Mouse (Mus musculus) kidney, embryonic 16.5 days (tissue): ENCODE data around the gene Cenpp. TPM values are rescaled to one million over a fixed set of nuclear protein-coding genes. Genes with fewer than 3 reads are reported as not detected.

ENCODE experiments used
- ATAC-seq: fragments of 200-750 bp; cut with Nextera tagmentation; 2 replicates; pipeline ENCODE4 v1.8.0; 2017; ENCODE audit warnings: moderate TSS enrichment; ENCODE audit not compliant: low FRiP score, low TSS enrichment
- H3K27ac ChIP-seq: fragments of 300-500 bp; sonication (generic); 2 replicates; pipeline ENCODE4 v1.5.1; 2014; ENCODE audit warnings: low read length
- H3K27me3 ChIP-seq: fragments of 300-500 bp; sonication (generic); 2 replicates; pipeline ENCODE4 v1.6.1; 2014; ENCODE audit warnings: low read length, control low read depth, mixed read lengths; ENCODE audit not compliant: insufficient read depth
- H3K36me3 ChIP-seq: fragments of 300-500 bp; sonication (generic); 2 replicates; pipeline ENCODE4 v1.6.1; 2014; ENCODE audit warnings: low read length, control low read depth, mixed read lengths; ENCODE audit not compliant: insufficient read depth
- H3K4me1 ChIP-seq: fragments of 300-500 bp; sonication (generic); 2 replicates; pipeline ENCODE4 v1.6.1; 2014; ENCODE audit warnings: low read length, control low read depth, mixed read lengths; ENCODE audit not compliant: insufficient read depth
- H3K4me2 ChIP-seq: fragments of 300-500 bp; sonication (generic); replicated peaks from 2 replicates; pipeline ENCODE4 v1.6.1; 2014; ENCODE audit warnings: low read depth, low read length
- H3K4me3 ChIP-seq: fragments of 300-500 bp; sonication (generic); 2 replicates; pipeline ENCODE4 v1.5.1; 2014; ENCODE audit warnings: mild to moderate bottlenecking, low read length
- H3K9ac ChIP-seq: fragments of 300-500 bp; sonication (generic); replicated peaks from 2 replicates; pipeline ENCODE4 v1.6.1; 2014; ENCODE audit warnings: low read length
- H3K9me3 ChIP-seq: fragments of 300-500 bp; sonication (generic); 2 replicates; pipeline ENCODE4 v1.6.1; 2016; ENCODE audit warnings: low read length, control low read depth
- WGBS: fragments of 180-500 bp; shearing (Covaris S2); extraction: QIAGEN DNeasy Blood & Tissue Kit; methylation state at CpG from one replicate; pipeline ENCODE4 v1.1.7; 2014; 5-methylcytosine and 5-hydroxymethylcytosine counted together
- polyA plus RNA-seq: library from polyadenylated mRNA; unstranded; fragments of >200 nt; fragmentation: Nextera tagmentation; extraction: Ambion mirVana; gene quantifications from 2 replicates; pipeline ENCODE4 v1.2.1, GENCODE M21; 2015

Cenpp gene
- polyA plus RNA-seq, 1 experiment from 2014 or later: 26.2 TPM

- Histone ChIP-seq H3K4me3 (no peak overlapping the region), H3K4me1 (no peaks in the 10 kb centered on the region), H3K9ac (no peak overlapping the region), H3K36me3 (no peaks in the 10 kb centered on the region), H3K27ac (no peak overlapping the region), H3K4me2 (no peak overlapping the region), H3K27me3 (no peaks in the 10 kb centered on the region), H3K9me3 (no peaks in the 10 kb centered on the region)
- ATAC-seq: no peak
- WGBS: 83% methylated on average over 1 of the region's 1 CpGs
Measured at GRCm38 (mm10) chr13:49646019-49646418, 6.6 kb downstream of the Cenpp start.

DNA sequence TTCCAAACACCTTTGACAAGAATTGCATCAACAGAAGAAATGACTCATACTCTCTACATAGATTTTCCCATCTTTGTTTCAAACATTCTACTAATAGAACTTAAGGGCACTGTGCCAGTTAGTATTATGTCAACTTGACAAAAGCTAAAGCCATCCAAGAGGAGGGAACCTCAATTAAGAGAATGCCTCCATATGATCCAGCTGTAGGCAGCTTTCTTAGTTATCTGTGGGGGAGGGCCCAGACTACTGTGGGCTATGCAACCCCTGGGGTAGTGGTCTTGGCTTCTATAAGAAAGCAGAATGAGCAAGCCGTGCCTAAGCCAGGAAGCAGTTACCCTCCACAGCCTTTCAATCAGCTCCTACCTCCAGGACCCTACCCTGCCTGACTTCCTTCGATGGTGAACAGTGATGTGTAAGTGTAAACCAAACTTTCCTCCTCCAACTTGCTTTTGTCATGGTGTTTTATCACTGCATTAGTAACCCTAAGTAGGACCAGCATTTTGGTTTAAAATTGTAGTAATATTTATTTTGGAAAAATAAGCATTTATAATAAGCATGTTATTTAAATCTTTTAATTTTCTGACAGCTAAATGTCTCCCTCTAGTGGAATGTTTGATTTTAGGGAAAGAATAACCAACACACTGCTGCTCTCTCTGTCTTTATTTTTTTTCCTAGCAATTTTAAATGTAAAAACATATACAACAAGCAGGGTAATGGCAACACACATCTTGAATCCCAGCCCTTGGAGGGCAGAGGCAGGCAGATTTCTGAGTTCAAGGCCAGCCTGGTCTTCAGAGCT is 7.7 kb downstream of the Cenpp start:
- 73% methylated on average over 2 of the region's 2 CpGs for WGBS
- H3K36me3 ChIP-seq: no peaks in the 10 kb centered on the region
- no peak for ATAC-seq

DNA sequence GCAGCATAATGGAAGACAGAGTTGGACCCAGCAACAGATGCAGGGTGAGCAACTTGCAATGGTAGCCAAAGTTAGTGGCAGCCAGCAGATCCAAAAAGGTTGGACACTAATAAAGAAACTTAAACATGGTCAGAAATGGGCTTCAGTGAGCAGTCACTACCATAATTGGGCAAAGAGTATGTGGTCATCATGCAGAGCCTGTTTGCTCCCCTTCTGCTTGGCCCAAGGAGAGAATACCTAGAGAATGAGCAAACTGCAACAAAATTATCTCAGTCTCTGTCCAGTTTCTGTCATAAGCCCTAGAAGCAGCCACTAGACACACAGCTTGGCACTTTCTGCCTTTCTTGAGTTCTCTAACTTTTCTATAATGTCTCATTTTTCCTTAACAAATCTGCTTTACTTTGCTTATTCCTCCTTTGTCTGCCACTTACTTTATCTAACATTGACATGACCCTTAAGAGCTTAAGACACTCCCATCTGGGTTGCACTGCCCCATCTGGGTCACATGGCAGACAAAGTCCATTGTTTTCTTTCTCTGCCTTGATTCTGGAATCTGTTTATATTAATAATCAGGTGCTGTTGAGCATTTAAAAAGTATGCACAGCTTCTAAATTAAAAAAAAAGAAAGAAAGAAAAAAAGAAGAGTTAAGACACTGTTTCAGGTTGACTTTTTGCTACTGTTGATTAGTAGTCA is 8.8 kb downstream of the Cenpp start:
- no peaks in the 10 kb centered on the region for H3K9me3 ChIP-seq
- H3K27me3 ChIP-seq: no peaks in the 10 kb centered on the region
- no peak overlapping the region for H3K4me2 ChIP-seq
- H3K27ac ChIP-seq: no peak overlapping the region
- no peaks in the 10 kb centered on the region for H3K4me1 ChIP-seq
- H3K9ac ChIP-seq: no peak overlapping the region
- no peak overlapping the region for H3K4me3 ChIP-seq
- ATAC-seq: no peak
- no peaks in the 10 kb centered on the region for H3K36me3 ChIP-seq

More for the DNA sequence above, 7.7 kb downstream of the Cenpp start:
- Histone ChIP-seq H3K4me2 (no peak overlapping the region), H3K4me3 (no peak overlapping the region), H3K27ac (no peak overlapping the region), H3K9ac (no peak overlapping the region), H3K27me3 (no peaks in the 10 kb centered on the region), H3K9me3 (no peaks in the 10 kb centered on the region), H3K4me1 (no peaks in the 10 kb centered on the region)

- no peak overlapping the region for H3K4me2 ChIP-seq
- H3K27ac ChIP-seq: no peak overlapping the region
- H3K9me3 ChIP-seq: no peaks in the 10 kb centered on the region
- no peak overlapping the region for H3K4me3 ChIP-seq
- H3K4me1 ChIP-seq: no peaks in the 10 kb centered on the region
- no peak overlapping the region for H3K9ac ChIP-seq
- 79% methylated on average over 6 of the region's 6 CpGs for WGBS
- H3K36me3 ChIP-seq: no peaks in the 10 kb centered on the region
- ATAC-seq: no peak
- H3K27me3 ChIP-seq: no peaks in the 10 kb centered on the region
Measured at GRCm38 (mm10) chr13:49642650-49643049, 9.9 kb downstream of the Cenpp start.

DNA sequence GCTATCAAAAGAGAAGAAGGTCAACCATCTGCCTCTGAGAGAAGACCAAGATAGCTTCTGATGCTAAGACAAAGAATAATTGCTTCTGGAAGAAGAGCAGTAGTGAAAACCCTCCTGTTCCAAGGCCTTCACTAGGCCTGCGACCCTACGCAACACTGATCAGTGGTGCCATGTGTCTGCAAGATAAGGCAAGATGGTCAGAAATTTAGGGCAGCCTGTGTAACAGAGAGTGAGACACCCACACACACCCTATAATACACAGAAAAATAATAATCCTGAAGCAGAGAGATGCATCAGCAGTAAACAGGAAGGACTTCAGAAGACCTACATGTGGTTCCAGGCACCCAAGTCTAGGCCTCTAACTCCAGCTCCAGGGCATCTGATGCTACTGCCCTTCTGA is 12.6 kb downstream of the Cenpp start:
- no peaks in the 10 kb centered on the region for H3K9me3 ChIP-seq
- no peaks in the 10 kb centered on the region for H3K36me3 ChIP-seq
- H3K4me3 ChIP-seq: no peak overlapping the region
- H3K4me1 ChIP-seq: no peaks in the 10 kb centered on the region
- 94% methylated on average over 2 of the region's 2 CpGs for WGBS
- no peak overlapping the region for H3K27ac ChIP-seq
- H3K27me3 ChIP-seq: no peaks in the 10 kb centered on the region
- H3K4me2 ChIP-seq: no peak overlapping the region
- no peak for ATAC-seq
- H3K9ac ChIP-seq: no peak overlapping the region

DNA sequence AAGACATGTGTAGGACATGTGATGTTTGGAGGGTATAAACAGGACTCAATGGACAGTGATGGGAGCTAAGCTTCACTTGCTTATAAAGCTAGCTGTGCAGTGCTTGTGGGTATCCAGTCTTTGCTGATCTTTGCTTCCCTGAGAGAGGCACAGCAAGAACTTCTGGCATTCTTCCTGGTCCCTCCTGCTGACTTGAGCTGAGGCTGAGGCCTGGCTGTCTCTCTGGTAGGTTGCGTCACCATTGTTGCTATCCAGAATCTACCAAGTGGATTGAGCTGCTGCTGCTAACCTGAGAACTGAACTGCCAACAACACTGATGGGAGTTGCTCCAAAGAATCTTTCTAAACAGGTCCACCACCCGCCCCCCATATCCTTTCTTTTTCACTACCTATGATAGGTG is 23.5 kb downstream of the Cenpp start:
- Histone ChIP-seq H3K27ac (no peak overlapping the region), H3K27me3 (no peaks in the 10 kb centered on the region), H3K4me3 (no peak overlapping the region), H3K9ac (no peak overlapping the region), H3K9me3 (no peaks in the 10 kb centered on the region), H3K4me1 (no peaks in the 10 kb centered on the region), H3K4me2 (no peak overlapping the region), H3K36me3 (no peaks in the 10 kb centered on the region)
- 91% methylated on average over 2 of the region's 2 CpGs for WGBS
- ATAC-seq: no peak

GRCm38 (mm10) chr13:49628167-49628566 is 24.4 kb downstream of the Cenpp start:
- no peaks in the 10 kb centered on the region for H3K9me3 ChIP-seq
- H3K27ac ChIP-seq: no peak overlapping the region
- H3K4me3 ChIP-seq: no peak overlapping the region
- H3K9ac ChIP-seq: no peak overlapping the region
- H3K27me3 ChIP-seq: no peaks in the 10 kb centered on the region
- no peak for ATAC-seq
- no peak overlapping the region for H3K4me2 ChIP-seq
- no peaks in the 10 kb centered on the region for H3K36me3 ChIP-seq
- no peaks in the 10 kb centered on the region for H3K4me1 ChIP-seq

DNA sequence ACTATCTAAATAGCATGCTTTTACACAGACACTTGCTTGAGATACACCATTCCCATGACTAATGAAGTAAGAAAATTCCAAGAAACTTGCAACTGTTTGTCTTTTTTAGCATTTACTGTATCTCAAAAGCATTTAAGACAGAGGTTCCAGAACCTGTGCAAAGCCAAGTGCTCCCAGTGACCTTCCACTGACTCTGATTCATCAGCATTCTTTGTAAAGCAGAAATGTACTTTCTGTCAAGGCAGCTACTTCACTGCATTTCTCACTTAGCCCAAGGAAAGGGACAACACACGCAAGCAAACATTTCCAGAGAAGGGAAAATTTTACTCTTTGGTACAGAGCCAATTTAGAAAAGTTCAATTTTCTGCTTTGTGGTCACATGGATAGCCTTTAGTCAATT is 29.4 kb downstream of the Cenpp start:
- H3K9ac ChIP-seq: no peak overlapping the region
- H3K36me3 ChIP-seq: no peaks in the 10 kb centered on the region
- H3K4me3 ChIP-seq: no peak overlapping the region
- no peak overlapping the region for H3K4me2 ChIP-seq
- WGBS: 83% methylated on average over 1 of the region's 1 CpGs
- no peaks in the 10 kb centered on the region for H3K27me3 ChIP-seq
- no peaks in the 10 kb centered on the region for H3K4me1 ChIP-seq
- ATAC-seq: no peak
- H3K27ac ChIP-seq: no peak overlapping the region
- no peaks in the 10 kb centered on the region for H3K9me3 ChIP-seq

- no peak for ATAC-seq
- no peaks in the 10 kb centered on the region for H3K27me3 ChIP-seq
- H3K4me3 ChIP-seq: no peak overlapping the region
- H3K9ac ChIP-seq: no peak overlapping the region
- H3K9me3 ChIP-seq: no peaks in the 10 kb centered on the region
- no peak overlapping the region for H3K4me2 ChIP-seq
- H3K27ac ChIP-seq: no peak overlapping the region
- no peaks in the 10 kb centered on the region for H3K36me3 ChIP-seq
- no peaks in the 10 kb centered on the region for H3K4me1 ChIP-seq
Measured at GRCm38 (mm10) chr13:49618365-49618764, 34.2 kb downstream of the Cenpp start.

- Histone ChIP-seq H3K4me3 (no peak overlapping the region), H3K27me3 (no peaks in the 10 kb centered on the region), H3K9ac (no peak overlapping the region), H3K4me1 (no peaks in the 10 kb centered on the region), H3K27ac (no peak overlapping the region), H3K36me3 (no peaks in the 10 kb centered on the region), H3K9me3 (no peaks in the 10 kb centered on the region), H3K4me2 (no peak overlapping the region)
- no peak for ATAC-seq
- WGBS: 94% methylated on average over 3 of the region's 3 CpGs
Measured at GRCm38 (mm10) chr13:49617021-49617420, 35.6 kb downstream of the Cenpp start.
